Mouse (Mus musculus): ENCODE results near the gene Lsm14a. TPM values are rescaled to one million over a fixed set of nuclear protein-coding genes. Genes with fewer than 3 reads are reported as not detected.

Lsm14a gene
- polyA plus RNA-seq, 1 experiment from 2014 or later: 40.0 TPM

- WGBS: 81% methylated on average over 3 of the region's 3 CpGs
- Histone ChIP-seq H3K27me3 (ENCODE audit: control insufficient read depth, insufficient read depth, low read length) (no peaks in the 10 kb centered on the region), H3K4me1 (ENCODE audit: control insufficient read depth in 2 of 2, insufficient read depth in 2 of 2, low read length in 2 of 2) (peaks cover 0 to 16% of the 10 kb centered on the region in 2 experiments; a peak in 3 of 4 replicates), H3K36me3 (ENCODE audit: control insufficient read depth, insufficient read depth, low read length) (no peaks in the 10 kb centered on the region), H3K9me3 (ENCODE audit: control insufficient read depth, low read length) (no peaks in the 10 kb centered on the region), H3K4me3 (ENCODE audit: control insufficient read depth in 1 of 2, insufficient read depth in 1 of 2, low read depth in 1 of 2, low read length in 2 of 2) (no peak overlapping the region), H3K4me2 (ENCODE audit: low read length) (no peak overlapping the region), H3K9ac (ENCODE audit: low read length) (no peak overlapping the region), H3K27ac (replicated peaks in 1 of 2; ENCODE audit: control insufficient read depth in 1 of 2, insufficient read depth in 1 of 2, low read depth in 2 of 2, low read length in 2 of 2) (no peak overlapping the region)
- no peak for ATAC-seq (ENCODE audit: insufficient number of reproducible peaks, insufficient read depth, low FRiP score, low read depth)
Observed at GRCm38 (mm10) chr7:34296124-34296523, 97.0 kb downstream of the Lsm14a start.

Other genes starting within 250 kb of the Lsm14a start
- 92.0 and 94.6 TPM in 2 replicates for gene Uba2, start 223.7 kb downstream of the Lsm14a start, polyA plus RNA-seq (2014; fragmentation: Nextera tagmentation; extraction: Ambion mirVana)
- gene Pdcd2l, start 196.7 kb downstream of the Lsm14a start, polyA plus RNA-seq (2014; fragmentation: Nextera tagmentation; extraction: Ambion mirVana): 52.3 and 54.3 TPM in 2 replicates
- 834 and 845 TPM in 2 replicates for gene Gpi1, start 163.0 kb downstream of the Lsm14a start, polyA plus RNA-seq (2014; fragmentation: Nextera tagmentation; extraction: Ambion mirVana)
- gene Gm6096, start 142.3 kb downstream of the Lsm14a start, polyA plus RNA-seq (2014; fragmentation: Nextera tagmentation; extraction: Ambion mirVana): 0.62 TPM in 1 of 2 replicates, not detected in the other
- 40.5 and 44.9 TPM in 2 replicates for gene 4931406P16Rik, start 79.8 kb downstream of the Lsm14a start, polyA plus RNA-seq (2014; fragmentation: Nextera tagmentation; extraction: Ambion mirVana)